Mouse (Mus musculus) cerebellum, adult 9-11 months (tissue): ENCODE measurements around the gene Hpgd.

Experiments
- DNase-seq: peaks from one replicate; pipeline ENCODE4 v3.0.0; 2022

Gene Hpgd

GRCm38 (mm10) chr8:56327709-56328108, 33.3 kb downstream of the Hpgd start:
- DNase-seq = no peak

GRCm38 (mm10) chr8:56328130-56328542, 33.8 kb downstream of the Hpgd start:
- no peak for DNase-seq

- no peak for DNase-seq
Observed at GRCm38 (mm10) chr8:56335390-56336000, 41.1 kb downstream of the Hpgd start.

GRCm38 (mm10) chr8:56336771-56337170, 42.4 kb downstream of the Hpgd start:
- no peak for DNase-seq

- no peak for DNase-seq
Observed at GRCm38 (mm10) chr8:56343505-56343904, 49.1 kb downstream of the Hpgd start.

- DNase-seq = no peak
Observed at GRCm38 (mm10) chr8:56343940-56344339, 49.6 kb downstream of the Hpgd start.

- no peak for DNase-seq
Observed at GRCm38 (mm10) chr8:56344359-56344758, 50.0 kb downstream of the Hpgd start.

- DNase-seq = no peak
Observed at GRCm38 (mm10) chr8:56345641-56346420, 51.4 kb downstream of the Hpgd start.

- no peak for DNase-seq
Observed at GRCm38 (mm10) chr8:56363180-56363579, 68.8 kb downstream of the Hpgd start.
